Mouse (Mus musculus) liver, adult (tissue): ENCODE measurements around the gene Dlg2.

ENCODE experiments used
- GATA4 ChIP-seq: IDR thresholded peaks from 2 replicates; pipeline ENCODE4 v1.6.1; 2014; ENCODE audit warnings: mild to moderate bottlenecking, low read length; ENCODE audit not compliant: insufficient replicate concordance

The Dlg2 gene

GRCm38 (mm10) chr7:91218321-91218987, 742.0 kb downstream of the Dlg2 start:
- TF ChIP-seq GATA4, result no peak

- TF ChIP-seq GATA4, result no peak
Measured at GRCm38 (mm10) chr7:91226442-91226841, 750.0 kb downstream of the Dlg2 start.

DNA sequence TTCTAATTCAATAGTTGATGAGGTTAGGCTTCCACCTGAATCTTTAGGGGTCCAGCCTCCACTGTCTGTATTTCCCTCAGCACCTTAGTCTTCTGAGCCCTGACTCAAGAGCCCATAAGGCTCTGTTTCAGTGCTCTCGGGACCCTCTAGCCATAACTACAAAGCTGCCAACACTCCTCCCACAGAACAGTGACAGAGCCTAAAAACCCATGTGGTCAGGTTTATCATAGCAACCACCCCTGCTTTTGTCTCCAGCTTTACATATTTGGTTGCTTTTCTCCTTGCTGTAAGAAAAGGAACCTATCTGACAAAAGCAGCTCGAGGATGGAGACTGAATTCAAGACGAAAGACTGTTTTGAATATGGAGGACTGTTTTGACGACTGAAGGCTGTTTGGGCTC, 765.2 kb downstream of the Dlg2 start:
- TF ChIP-seq GATA4, result no peak

GRCm38 (mm10) chr7:91261672-91262030, 785.2 kb downstream of the Dlg2 start:
- TF ChIP-seq GATA4, result no peak

GRCm38 (mm10) chr7:91262031-91262951, 785.8 kb downstream of the Dlg2 start:
- no peak for TF ChIP-seq GATA4

GRCm38 (mm10) chr7:91262998-91263397, 786.5 kb downstream of the Dlg2 start:
- no peak for TF ChIP-seq GATA4

DNA sequence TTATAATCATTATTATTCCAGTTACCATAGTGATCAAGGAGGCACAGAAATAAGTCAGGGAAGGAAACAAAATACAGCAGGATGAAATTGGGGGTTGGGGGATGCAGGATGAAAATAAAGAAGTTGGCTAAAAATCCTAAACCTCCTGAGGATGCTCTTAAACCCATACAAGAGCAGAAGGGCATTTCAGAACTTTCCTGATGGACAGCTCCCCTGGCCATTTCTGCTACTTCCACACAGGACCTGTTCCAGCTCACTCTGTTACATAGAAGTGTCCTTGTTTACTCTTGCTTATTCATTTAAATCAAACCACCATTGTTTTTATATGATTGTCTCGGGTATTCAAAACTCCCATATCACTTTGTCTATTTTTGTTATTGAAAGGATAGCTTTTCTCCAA, 791.3 kb downstream of the Dlg2 start:
- TF ChIP-seq GATA4, result no peak

GRCm38 (mm10) chr7:91284167-91284566, 807.7 kb downstream of the Dlg2 start:
- TF ChIP-seq GATA4, result no peak

- TF ChIP-seq GATA4, result no peak
Measured at GRCm38 (mm10) chr7:91288324-91288723, 811.9 kb downstream of the Dlg2 start.

DNA sequence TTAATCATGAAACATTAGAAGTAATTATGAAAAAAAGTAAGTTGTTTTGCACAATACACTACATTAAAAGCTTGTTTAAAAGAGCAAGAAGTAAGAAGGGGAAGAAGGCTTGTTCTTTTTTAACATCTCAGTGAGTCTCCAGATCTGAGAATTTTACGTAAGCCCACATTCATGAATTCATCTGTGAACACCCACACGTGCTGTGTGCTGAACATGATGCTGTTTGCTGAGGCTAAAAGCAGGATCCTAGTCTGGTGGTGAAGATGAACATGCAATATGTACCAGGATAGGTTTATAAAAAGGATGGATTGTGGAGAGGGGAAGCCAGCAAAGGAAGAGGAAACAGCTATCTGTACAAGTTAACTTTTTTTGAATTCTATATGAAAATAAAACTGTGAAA, 819.7 kb downstream of the Dlg2 start:
- no peak for TF ChIP-seq GATA4

GRCm38 (mm10) chr7:91311177-91311576, 834.7 kb downstream of the Dlg2 start:
- no peak for TF ChIP-seq GATA4

DNA sequence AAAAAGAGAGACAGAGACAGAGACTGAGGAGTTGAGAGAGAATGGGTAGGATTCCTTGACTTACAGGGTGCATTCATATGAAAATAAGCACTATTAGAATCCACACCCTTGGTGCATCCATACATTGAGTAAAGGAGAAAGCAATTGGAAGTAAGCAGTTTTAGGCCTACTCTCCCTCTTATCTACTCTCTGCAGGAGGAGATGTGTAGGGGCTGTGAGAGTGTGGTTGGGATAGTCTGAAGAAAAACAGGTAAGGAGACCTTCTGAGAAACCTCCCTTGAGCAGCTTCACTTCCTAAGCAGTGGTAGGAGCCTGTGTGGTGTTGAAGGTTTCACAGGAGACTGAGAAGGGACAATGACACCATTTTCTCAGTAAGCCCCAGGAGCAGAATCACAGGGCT, 868.6 kb downstream of the Dlg2 start:
- no peak for TF ChIP-seq GATA4

- no peak for TF ChIP-seq GATA4
Measured at GRCm38 (mm10) chr7:91369821-91370321, 893.4 kb downstream of the Dlg2 start.

DNA sequence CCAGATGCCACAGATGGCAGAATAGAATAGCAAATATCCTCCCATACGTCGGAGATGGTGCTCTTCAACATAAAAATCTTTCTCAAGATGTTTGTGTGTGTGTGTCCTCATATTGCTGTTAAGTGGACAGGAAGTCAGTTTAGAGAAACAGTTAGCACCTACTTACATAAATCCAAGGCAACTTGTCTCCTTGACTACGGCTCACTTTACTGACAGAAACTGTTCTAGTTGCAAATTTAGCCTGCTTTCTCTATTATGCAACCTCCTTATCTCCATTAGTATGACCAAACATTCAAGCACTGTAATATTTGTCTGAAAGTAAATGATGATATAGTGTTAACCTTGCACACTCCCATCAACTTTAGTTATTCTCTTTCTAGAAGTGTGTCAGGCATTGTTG, 905.8 kb downstream of the Dlg2 start:
- TF ChIP-seq GATA4, result no peak

GRCm38 (mm10) chr7:91383873-91384272, 907.4 kb downstream of the Dlg2 start:
- no peak for TF ChIP-seq GATA4

GRCm38 (mm10) chr7:91389272-91389671, 912.8 kb downstream of the Dlg2 start:
- no peak for TF ChIP-seq GATA4
